Mouse (Mus musculus) limb, embryonic 15.5 days (tissue): ENCODE data around the gene Rnaseh2a. TPM values are rescaled to one million over a fixed set of nuclear protein-coding genes. Genes with fewer than 3 reads are reported as not detected.

Source experiments
- ATAC-seq: fragments of 200-750 bp; cut with Nextera tagmentation; 2 replicates; pipeline ENCODE4 v1.8.0; 2017; ENCODE audit warnings: low read depth, moderate TSS enrichment; ENCODE audit not compliant: insufficient number of reproducible peaks, low FRiP score, low TSS enrichment
- H3K27ac ChIP-seq: fragments of 300-500 bp; sonication (generic); 2 replicates; pipeline ENCODE4 v1.5.1; 2015; ENCODE audit warnings: moderate library complexity, mild to moderate bottlenecking, inconsistent platforms
- H3K27me3 ChIP-seq: fragments of 300-500 bp; sonication (generic); 2 replicates; pipeline ENCODE4 v1.6.1; 2015; ENCODE audit warnings: inconsistent platforms
- H3K36me3 ChIP-seq: fragments of 300-500 bp; sonication (generic); 2 replicates; pipeline ENCODE4 v1.6.1; 2015; ENCODE audit warnings: inconsistent platforms
- H3K4me1 ChIP-seq: fragments of 300-500 bp; sonication (generic); 2 replicates; pipeline ENCODE4 v1.6.1; 2015; ENCODE audit warnings: inconsistent platforms
- H3K4me2 ChIP-seq: fragments of 300-500 bp; sonication (generic); 2 replicates; pipeline ENCODE4 v1.6.1; 2015; ENCODE audit warnings: mild to moderate bottlenecking, inconsistent platforms
- H3K4me3 ChIP-seq: fragments of 300-500 bp; sonication (generic); 2 replicates; pipeline ENCODE4 v1.5.1; 2015; ENCODE audit warnings: mild to moderate bottlenecking, inconsistent platforms
- H3K9ac ChIP-seq: fragments of 300-500 bp; sonication (generic); 2 replicates; pipeline ENCODE4 v1.6.1; 2015; ENCODE audit warnings: inconsistent platforms
- H3K9me3 ChIP-seq: fragments of 300-500 bp; sonication (generic); 2 replicates; pipeline ENCODE4 v1.6.1; 2016; ENCODE audit warnings: inconsistent platforms
- WGBS: fragments of 180-500 bp; shearing (Covaris S2); methylation state at CpG from one replicate; pipeline ENCODE4 v1.1.7; 2015; 5-methylcytosine and 5-hydroxymethylcytosine counted together
- polyA plus RNA-seq: library from polyadenylated mRNA; unstranded; fragments of >200 nt; fragmentation: Nextera tagmentation; extraction: Ambion mirVana; gene quantifications from 2 replicates; pipeline ENCODE4 v1.2.1, GENCODE M21; 2015

Gene Rnaseh2a
- polyA plus RNA-seq, 1 experiment from 2014 or later = 95.2 TPM

GRCm38 (mm10) chr8:84981644-84982498 lies 12.3 kb upstream of the Rnaseh2a start:
- Histone ChIP-seq H3K4me3 (no peak overlapping the region), H3K9ac (no peak overlapping the region), H3K9me3 (no peaks in the 10 kb centered on the region), H3K27ac (peak overlapping the region; percentile 44; the same call in 1 of the 2 replicates), H3K27me3 (peaks cover 18% of the 10 kb centered on the region), H3K36me3 (no peaks in the 10 kb centered on the region), H3K4me2 (no peak overlapping the region), H3K4me1 (peaks cover 73% of the 10 kb centered on the region)
- ATAC-seq = no peak
- WGBS = 62% methylated on average over 15 of the region's 15 CpGs

DNA sequence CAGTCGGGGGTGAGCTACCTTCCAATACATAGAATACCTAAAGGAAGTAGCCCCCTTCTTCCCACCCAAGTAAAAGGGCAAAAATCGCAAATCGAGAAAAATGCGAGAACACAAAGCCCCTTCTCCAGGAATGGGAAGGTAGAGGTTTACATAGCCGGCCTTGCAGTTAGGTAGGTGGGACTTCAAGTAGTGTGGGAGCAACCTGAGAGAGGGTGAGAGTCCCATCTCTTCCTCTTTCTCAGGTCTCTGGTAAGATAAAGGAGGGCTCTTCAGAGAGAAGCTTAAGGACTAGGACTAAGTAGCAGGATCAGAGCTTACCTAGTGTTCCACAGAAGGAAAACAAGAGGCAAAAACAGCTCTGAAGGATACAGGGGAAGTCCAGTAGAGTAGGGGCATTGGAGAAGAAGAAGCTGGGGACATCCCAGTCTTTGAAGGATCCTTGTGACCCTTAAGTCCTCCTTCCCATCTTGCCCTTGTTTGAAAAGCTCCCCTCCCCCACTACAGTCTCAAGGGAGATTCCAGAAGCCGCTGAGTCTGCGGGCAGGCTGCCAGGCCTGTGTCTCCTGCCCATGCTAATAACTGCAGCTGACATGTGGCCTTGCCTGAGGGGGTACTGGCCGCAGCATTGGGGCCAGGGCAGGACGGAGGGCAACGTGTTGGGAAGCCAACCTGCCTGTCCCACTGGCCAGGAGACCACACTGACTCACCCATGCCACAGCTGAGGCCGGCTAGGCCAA lies 11.2 kb upstream of the Rnaseh2a start:
- 26% methylated on average over 11 of the region's 11 CpGs for WGBS
- no peaks in the 10 kb centered on the region for H3K9me3 ChIP-seq
- H3K36me3 ChIP-seq = no peaks in the 10 kb centered on the region
- H3K9ac ChIP-seq = no peak overlapping the region
- H3K4me3 ChIP-seq = 0 out of 2 replicates have a peak overlapping the region, but pooled peaks have one; percentile 55
- ATAC-seq = no peak
- H3K4me1 ChIP-seq = peaks cover 76% of the 10 kb centered on the region
- H3K4me2 ChIP-seq = peak overlapping the region; percentile 96
- peak overlapping the region; percentile 65 for H3K27ac ChIP-seq
- H3K27me3 ChIP-seq = peaks cover 15% of the 10 kb centered on the region

DNA sequence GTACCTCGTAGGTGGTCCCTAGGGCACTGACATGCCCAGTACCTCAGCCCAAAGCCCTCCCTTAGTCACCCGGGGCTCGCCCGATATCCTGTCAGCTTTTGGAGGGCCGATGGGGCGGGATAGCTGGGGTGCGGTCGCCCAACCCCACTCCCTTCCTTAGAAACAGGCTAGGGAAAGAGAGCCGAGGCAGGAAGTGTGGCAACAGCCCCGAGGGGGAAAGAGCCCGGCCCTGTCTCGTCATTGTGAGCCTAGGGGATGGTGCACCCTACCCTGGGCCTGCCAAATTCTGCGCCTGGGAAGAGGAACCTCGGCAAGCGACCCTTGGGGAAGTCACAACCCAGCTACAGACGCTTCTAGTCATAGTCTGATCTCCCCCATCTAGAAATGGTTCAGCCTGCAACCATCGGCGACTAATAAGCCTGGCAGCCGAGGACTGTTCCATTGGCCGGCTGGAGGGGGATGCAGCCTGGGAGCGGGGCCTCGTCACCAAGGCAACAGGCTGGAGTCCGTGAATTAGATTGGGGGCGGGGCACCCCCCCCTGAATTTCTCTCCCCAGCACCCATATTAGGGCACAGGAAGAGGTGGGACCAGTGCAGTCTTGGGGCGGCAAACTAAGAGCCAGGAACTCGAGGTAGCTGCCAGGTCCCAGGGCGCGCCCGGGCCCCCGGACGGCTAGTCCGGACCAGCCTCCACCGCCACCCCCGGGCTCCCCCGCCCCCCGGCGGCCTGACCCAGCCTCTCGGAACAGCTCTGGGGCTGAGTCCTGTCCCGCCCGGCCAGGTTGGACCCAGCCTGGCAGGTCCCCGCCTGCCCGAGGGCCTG lies 10.2 kb upstream of the Rnaseh2a start:
- Histone ChIP-seq H3K36me3 (peaks cover 4% of the 10 kb centered on the region; the same call in 1 of the 2 replicates), H3K4me2 (peak overlapping the region; percentile 96), H3K4me3 (peak overlapping the region; percentile 55), H3K4me1 (peaks cover 73% of the 10 kb centered on the region), H3K27me3 (peaks cover 15% of the 10 kb centered on the region), H3K27ac (peak overlapping the region; percentile 80), H3K9me3 (no peaks in the 10 kb centered on the region), H3K9ac (peak overlapping the region; percentile 21; the same call in 1 of the 2 replicates)
- ATAC-seq = peak; percentile 31
- 4% methylated on average over 41 of the region's 42 CpGs for WGBS

DNA sequence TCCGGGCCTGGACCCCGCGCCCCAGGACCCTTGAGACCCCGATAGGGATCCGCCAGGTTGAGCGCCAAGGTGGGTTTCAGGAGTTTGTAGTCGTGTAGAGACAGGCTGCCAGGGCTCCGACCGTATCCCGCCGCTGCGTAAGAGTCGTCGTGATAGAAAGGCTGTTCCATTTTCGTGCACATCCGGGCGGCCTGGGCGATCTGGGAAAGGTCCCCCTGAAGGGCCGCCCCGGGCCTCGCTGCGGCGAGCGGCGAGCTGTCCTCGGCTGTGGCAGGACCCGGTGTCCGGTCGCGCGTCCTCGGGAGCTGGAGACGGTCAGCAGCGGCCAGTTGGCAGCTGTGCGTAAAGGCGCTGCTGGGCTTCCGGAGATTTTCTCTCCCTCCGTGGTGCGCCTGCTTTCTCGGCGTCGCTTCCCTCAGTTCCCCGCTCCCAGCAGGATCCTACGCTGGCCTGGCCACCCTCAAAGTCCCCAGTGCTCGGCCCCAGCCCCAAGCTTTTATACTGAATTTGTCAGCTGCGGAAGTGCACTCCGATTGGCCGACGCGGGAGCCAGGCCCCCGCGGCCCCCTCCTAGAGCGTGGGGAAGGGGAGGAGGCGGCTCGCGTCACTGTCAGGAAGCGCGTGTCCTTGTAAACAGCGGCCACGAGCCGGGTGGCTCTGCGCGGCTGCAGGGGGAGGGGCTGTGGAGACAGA lies 8.8 kb upstream of the Rnaseh2a start, which contains the start of gene Junb:
Gene Junb (minus strand): TSS at position 471 of the 693 bp plus-strand sequence.
- Histone ChIP-seq H3K36me3 (peaks cover 17% of the 10 kb centered on the region), H3K4me1 (peaks cover 65% of the 10 kb centered on the region), H3K4me3 (peak within 1 kb of the TSS; percentile 55), H3K27me3 (peaks cover 15% of the 10 kb centered on the region), H3K27ac (peak within 1 kb of the TSS; percentile 80), H3K9me3 (no peaks in the 10 kb centered on the region), H3K4me2 (peak within 1 kb of the TSS; percentile 96), H3K9ac (peak within 1 kb of the TSS; percentile 54)
- peak; percentile 60 for ATAC-seq
- under 1% methylated on average over 63 of the region's 63 CpGs for WGBS

DNA sequence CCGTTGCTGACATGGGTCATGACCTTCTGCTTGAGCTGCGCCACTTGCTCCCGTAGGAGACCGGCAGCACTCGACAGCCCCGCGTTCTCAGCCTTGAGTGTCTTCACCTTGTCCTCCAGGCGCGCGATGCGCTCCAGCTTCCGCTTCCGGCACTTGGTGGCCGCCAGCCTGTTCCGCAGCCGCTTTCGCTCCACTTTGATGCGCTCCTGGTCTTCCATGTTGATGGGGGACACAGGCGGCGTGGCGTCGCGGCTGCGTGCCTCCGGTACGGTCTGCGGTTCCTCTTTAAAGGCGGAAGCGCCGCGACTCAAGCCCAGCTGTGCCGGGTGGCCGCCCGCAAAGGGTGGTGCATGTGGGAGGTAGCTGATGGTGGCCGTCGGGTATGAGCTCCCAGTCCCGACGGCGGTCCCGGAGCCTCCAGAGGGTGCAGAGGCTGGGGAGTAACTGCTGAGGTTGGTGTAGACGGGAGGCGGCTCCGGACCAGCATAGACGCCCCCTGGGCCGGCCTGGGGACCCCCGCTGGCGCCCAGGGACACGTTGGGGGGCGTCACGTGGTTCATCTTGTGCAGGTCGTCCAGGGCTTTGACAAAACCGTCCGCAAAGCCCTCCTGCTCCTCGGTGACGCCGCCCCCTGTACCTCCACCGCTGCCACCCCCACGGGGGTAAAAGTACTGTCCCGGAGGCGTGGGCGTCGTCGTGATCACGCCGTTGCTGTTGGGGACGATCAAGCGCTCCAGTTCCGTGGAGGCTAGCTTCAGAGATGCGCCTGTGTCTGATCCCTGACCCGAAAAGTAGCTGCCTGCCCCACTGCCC lies 8.1 kb upstream of the Rnaseh2a start:
- WGBS = under 1% methylated on average over 70 of the region's 70 CpGs
- no peak for ATAC-seq
- H3K9me3 ChIP-seq = no peaks in the 10 kb centered on the region
- peaks cover 24% of the 10 kb centered on the region for H3K36me3 ChIP-seq
- peaks cover 15% of the 10 kb centered on the region for H3K27me3 ChIP-seq
- peaks cover 65% of the 10 kb centered on the region for H3K4me1 ChIP-seq
- H3K4me2 ChIP-seq = peak overlapping the region; percentile 96
- peak overlapping the region; percentile 80 for H3K27ac ChIP-seq
- H3K4me3 ChIP-seq = peak overlapping the region; percentile 55
- peak overlapping the region; percentile 54 for H3K9ac ChIP-seq

GRCm38 (mm10) chr8:84976763-84977434 lies 7.3 kb upstream of the Rnaseh2a start:
- Histone ChIP-seq H3K4me3 (peak overlapping the region; percentile 55), H3K9me3 (no peaks in the 10 kb centered on the region), H3K4me2 (peak overlapping the region; percentile 96), H3K4me1 (peaks cover 59% of the 10 kb centered on the region), H3K9ac (peak overlapping the region; percentile 54), H3K36me3 (peaks cover 31% of the 10 kb centered on the region), H3K27ac (peak overlapping the region; percentile 80), H3K27me3 (peaks cover 15% of the 10 kb centered on the region)
- no peak for ATAC-seq
- 2% methylated on average over 25 of the region's 25 CpGs for WGBS

GRCm38 (mm10) chr8:84976031-84976762 lies 6.6 kb upstream of the Rnaseh2a start:
- under 1% methylated on average over 61 of the region's 61 CpGs for WGBS
- peak overlapping the region; percentile 55 for H3K4me3 ChIP-seq
- peak overlapping the region; percentile 80 for H3K27ac ChIP-seq
- peak overlapping the region; percentile 96 for H3K4me2 ChIP-seq
- no peaks in the 10 kb centered on the region for H3K9me3 ChIP-seq
- H3K9ac ChIP-seq = peak overlapping the region; percentile 54
- ATAC-seq = peak; percentile 79
- H3K36me3 ChIP-seq = peaks cover 38% of the 10 kb centered on the region
- H3K27me3 ChIP-seq = peaks cover 15% of the 10 kb centered on the region
- peaks cover 58% of the 10 kb centered on the region for H3K4me1 ChIP-seq

- ATAC-seq = no peak
- 27% methylated on average over 7 of the region's 7 CpGs for WGBS
- Histone ChIP-seq H3K27me3 (peaks cover 15% of the 10 kb centered on the region), H3K27ac (peak overlapping the region; percentile 80), H3K4me1 (peaks cover 62% of the 10 kb centered on the region), H3K9me3 (no peaks in the 10 kb centered on the region), H3K9ac (no peak overlapping the region), H3K4me3 (peak overlapping the region; percentile 55; the same call in 1 of the 2 replicates), H3K36me3 (peaks cover 44% of the 10 kb centered on the region), H3K4me2 (no peak overlapping the region)
Measured at GRCm38 (mm10) chr8:84975434-84975833, 5.9 kb upstream of the Rnaseh2a start.

DNA sequence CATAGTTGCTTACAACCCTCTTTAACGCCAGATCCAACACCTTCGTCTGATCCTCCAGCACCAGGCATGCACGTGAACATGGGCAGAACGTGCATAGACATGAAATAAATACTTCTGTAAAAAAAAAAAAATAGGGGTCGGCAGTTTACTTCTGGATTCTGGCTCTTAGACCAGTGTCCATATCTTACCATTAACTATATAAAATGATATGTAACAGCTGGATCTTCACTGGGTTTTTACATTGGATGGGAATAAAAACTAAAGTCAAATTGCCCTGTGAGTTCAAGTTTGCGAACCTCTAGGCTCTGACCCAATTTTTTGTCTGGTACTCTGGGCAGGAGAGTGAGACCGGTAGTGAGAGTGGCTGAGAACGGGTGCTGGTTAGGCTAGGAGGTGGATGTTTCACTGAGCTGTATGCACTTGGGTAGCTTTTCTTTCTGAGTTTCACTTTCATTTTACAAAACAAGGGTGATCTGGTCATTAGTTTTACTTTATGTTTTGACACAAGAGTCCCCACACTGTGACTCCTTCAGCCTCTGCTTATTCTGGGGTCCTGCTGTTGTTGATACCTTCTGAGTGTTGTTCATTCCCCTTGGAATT lies 5.1 kb upstream of the Rnaseh2a start:
- peaks cover 60% of the 10 kb centered on the region for H3K4me1 ChIP-seq
- ATAC-seq = no peak
- H3K4me2 ChIP-seq = no peak overlapping the region
- 0 out of 2 replicates have a peak overlapping the region, but pooled peaks have one; percentile 1 for H3K27ac ChIP-seq
- H3K27me3 ChIP-seq = peaks cover 15% of the 10 kb centered on the region
- H3K9me3 ChIP-seq = no peaks in the 10 kb centered on the region
- H3K36me3 ChIP-seq = peaks cover 44% of the 10 kb centered on the region
- no peak overlapping the region for H3K4me3 ChIP-seq
- WGBS = 68% methylated on average over 8 of the region's 8 CpGs
- no peak overlapping the region for H3K9ac ChIP-seq
